Mouse (Mus musculus) left cerebral cortex, postnatal 25 days (tissue): ENCODE data around the gene Itgb3bp. TPM values are rescaled to one million over a fixed set of nuclear protein-coding genes. Genes with fewer than 3 reads are reported as not detected.

ENCODE experiments used
- DNase-seq, 2 experiments: peaks; one replicate each; pipeline ENCODE4 v3.0.0; 2022; ENCODE audit warnings: low spot score in 2 of 2, mixed read lengths in 1 of 2
- intact Hi-C: fragments of 180-260 bp; cut with DNase I; formaldehyde crosslinking; loops from one replicate; pipeline ENCODE4 v1.15.1; 2025
- total RNA-seq, 2 experiments: library from RNA; stranded (reverse); gene quantifications; 2 replicates each; pipeline ENCODE4 v1.2.3; 2021

Gene Itgb3bp
- total RNA-seq = 1 to 10 TPM; 3.3 to 3.9 TPM

GRCm38 (mm10) chr4:99929613-99930517, at the start of gene Itgb3bp:
Itgb3bp (minus strand) TSS chr4:99929813.
- peak; percentile 74 to 77 for DNase-seq
- intact Hi-C loops = no loop called here

- DNase-seq = no peak
- intact Hi-C loops = no loop called here
These were observed 49.7 kb upstream of the Itgb3bp start for GRCm38 (mm10) chr4:99979326-99979725.

- no peak for DNase-seq
- intact Hi-C loops = no loop called here
These were observed 44.8 kb upstream of the Itgb3bp start for GRCm38 (mm10) chr4:99974375-99974774.

GRCm38 (mm10) chr4:99973931-99974330, 44.3 kb upstream of the Itgb3bp start:
- no peak for DNase-seq
- intact Hi-C loops = no loop called here

- intact Hi-C loops = no loop called here
- no peak for DNase-seq
These were observed 43.3 kb upstream of the Itgb3bp start for GRCm38 (mm10) chr4:99972886-99973285.

- intact Hi-C loops = no loop called here
- peak in 1 of 2 experiments; percentile 73 for DNase-seq
These were observed 40.5 kb upstream of the Itgb3bp start for GRCm38 (mm10) chr4:99970097-99970496.

- intact Hi-C loops = no loop called here
- peak in 1 of 2 experiments; percentile 49 for DNase-seq
These were observed 39.7 kb upstream of the Itgb3bp start for GRCm38 (mm10) chr4:99969328-99969727.

- no peak for DNase-seq
- intact Hi-C loops = no loop called here
These were observed 36.9 kb upstream of the Itgb3bp start for GRCm38 (mm10) chr4:99966555-99966954.

GRCm38 (mm10) chr4:99959308-99959707, 29.7 kb upstream of the Itgb3bp start:
- DNase-seq = no peak
- intact Hi-C loops = no loop called here

- DNase-seq = no peak
- intact Hi-C loops = no loop called here
These were observed 28.6 kb upstream of the Itgb3bp start for GRCm38 (mm10) chr4:99958084-99958815.

GRCm38 (mm10) chr4:99957186-99957585, 27.6 kb upstream of the Itgb3bp start:
- intact Hi-C loops = no loop called here
- DNase-seq = no peak

- intact Hi-C loops = no loop called here
- DNase-seq = no peak
These were observed 25.8 kb upstream of the Itgb3bp start for GRCm38 (mm10) chr4:99955396-99955795.

- intact Hi-C loops = no loop called here
- no peak for DNase-seq
These were observed 24.3 kb upstream of the Itgb3bp start for GRCm38 (mm10) chr4:99953904-99954303.

- DNase-seq = no peak
- intact Hi-C loops = loop anchor here (2.0 to 5.0 kb wide), 2 partner anchors 459 to 591 kb away; no protein-coding TSS in a partner anchor
These were observed 18.3 kb upstream of the Itgb3bp start for GRCm38 (mm10) chr4:99947896-99948295.

GRCm38 (mm10) chr4:99947192-99947591, 17.6 kb upstream of the Itgb3bp start:
- intact Hi-C loops = loop anchor here (2.0 to 5.0 kb wide), 2 partner anchors 460 to 592 kb away; no protein-coding TSS in a partner anchor
- DNase-seq = peak in 1 of 2 experiments; percentile 37

GRCm38 (mm10) chr4:99946516-99946915, 16.9 kb upstream of the Itgb3bp start:
- no peak for DNase-seq
- intact Hi-C loops = loop anchor here (2.0 to 5.0 kb wide), 2 partner anchors 461 to 592 kb away; no protein-coding TSS in a partner anchor

GRCm38 (mm10) chr4:99945011-99945410, 15.4 kb upstream of the Itgb3bp start:
- DNase-seq = no peak
- intact Hi-C loops = loop anchor here (5.0 kb wide), 1 partner anchor 462 kb away; no protein-coding TSS in a partner anchor

- no peak for DNase-seq
- intact Hi-C loops = loop anchor here (5.0 kb wide), 1 partner anchor 463 kb away; no protein-coding TSS in a partner anchor
These were observed 15.0 kb upstream of the Itgb3bp start for GRCm38 (mm10) chr4:99944606-99945005.

GRCm38 (mm10) chr4:99941655-99942414, 12.2 kb upstream of the Itgb3bp start:
- intact Hi-C loops = no loop called here
- no peak for DNase-seq
